Mouse (Mus musculus): ENCODE results near the gene Nt5dc2.

Gene Nt5dc2

GRCm38 (mm10) chr14:31168425-31168824 lies 37.6 kb downstream of the Nt5dc2 start, which contains the start of gene Stab1:
Stab1 (minus strand) TSS chr14:31168641.
- DNase-seq (ENCODE audit: low read depth), result no peak

- no peak for DNase-seq (ENCODE audit: low read depth)
Measured at GRCm38 (mm10) chr14:31169508-31169907, 38.7 kb downstream of the Nt5dc2 start.

GRCm38 (mm10) chr14:31170963-31171362 lies 40.1 kb downstream of the Nt5dc2 start:
- DNase-seq (ENCODE audit: low read depth), result no peak

- DNase-seq (ENCODE audit: low read depth), result no peak
Measured at GRCm38 (mm10) chr14:31171386-31171785, 40.5 kb downstream of the Nt5dc2 start.

- DNase-seq (ENCODE audit: low read depth), result no peak
Measured at GRCm38 (mm10) chr14:31171821-31172220, 41.0 kb downstream of the Nt5dc2 start.

GRCm38 (mm10) chr14:31172781-31173455 lies 42.1 kb downstream of the Nt5dc2 start:
- DNase-seq (ENCODE audit: low read depth), result no peak

GRCm38 (mm10) chr14:31173537-31173936 lies 42.7 kb downstream of the Nt5dc2 start:
- DNase-seq (ENCODE audit: low read depth), result no peak

- no peak for DNase-seq (ENCODE audit: low read depth)
Measured at GRCm38 (mm10) chr14:31177287-31177686, 46.4 kb downstream of the Nt5dc2 start.

- no peak for DNase-seq (ENCODE audit: low read depth)
Measured at GRCm38 (mm10) chr14:31177715-31178114, 46.9 kb downstream of the Nt5dc2 start.

GRCm38 (mm10) chr14:31179677-31180365 lies 49.0 kb downstream of the Nt5dc2 start:
- no peak for DNase-seq (ENCODE audit: low read depth)

- no peak for DNase-seq (ENCODE audit: low read depth)
Measured at GRCm38 (mm10) chr14:31181512-31181911, 50.7 kb downstream of the Nt5dc2 start.

- DNase-seq (ENCODE audit: low read depth), result no peak
Measured at GRCm38 (mm10) chr14:31182786-31183290, 52.0 kb downstream of the Nt5dc2 start.

- DNase-seq (ENCODE audit: low read depth), result no peak
Measured at GRCm38 (mm10) chr14:31183541-31183940, 52.7 kb downstream of the Nt5dc2 start.

GRCm38 (mm10) chr14:31184195-31184594 lies 53.3 kb downstream of the Nt5dc2 start:
- no peak for DNase-seq (ENCODE audit: low read depth)

- no peak for DNase-seq (ENCODE audit: low read depth)
Measured at GRCm38 (mm10) chr14:31186656-31187055, 55.8 kb downstream of the Nt5dc2 start.

Data from fibroblast of lung, adult 2 months (primary cell).